Mouse (Mus musculus) lung, embryonic 15.5 days (tissue): ENCODE measurements around the gene Taf15. TPM values are rescaled to one million over a fixed set of nuclear protein-coding genes. Genes with fewer than 3 reads are reported as not detected.
A peak's percentile ranks its signal among the peaks of the same experiment; 100 is the strongest.

Experiments used
- ATAC-seq: fragments of 200-750 bp; cut with Nextera tagmentation; 2 replicates; pipeline ENCODE4 v1.8.0; 2017; ENCODE audit warnings: moderate number of reproducible peaks, borderline replicate concordance; ENCODE audit not compliant: low FRiP score, low TSS enrichment; ENCODE audit errors: extremely low read depth
- H3K27ac ChIP-seq: fragments of 300-500 bp; sonication (generic); 2 replicates; pipeline ENCODE4 v1.5.1; 2015; ENCODE audit warnings: moderate library complexity, mild to moderate bottlenecking, inconsistent platforms
- H3K27me3 ChIP-seq: fragments of 300-500 bp; sonication (generic); 2 replicates; pipeline ENCODE4 v1.6.1; 2015; ENCODE audit warnings: inconsistent platforms
- H3K36me3 ChIP-seq: fragments of 300-500 bp; sonication (generic); 2 replicates; pipeline ENCODE4 v1.6.1; 2015; ENCODE audit warnings: inconsistent platforms
- H3K4me1 ChIP-seq: fragments of 300-500 bp; sonication (generic); 2 replicates; pipeline ENCODE4 v1.6.1; 2015; ENCODE audit warnings: inconsistent platforms
- H3K4me2 ChIP-seq: fragments of 300-500 bp; sonication (generic); 2 replicates; pipeline ENCODE4 v1.6.1; 2015; ENCODE audit warnings: inconsistent platforms, mild to moderate bottlenecking, moderate library complexity
- H3K4me3 ChIP-seq: fragments of 300-500 bp; sonication (generic); 2 replicates; pipeline ENCODE4 v1.5.1; 2015; ENCODE audit warnings: mild to moderate bottlenecking, inconsistent platforms
- H3K9ac ChIP-seq: fragments of 300-500 bp; sonication (generic); 2 replicates; pipeline ENCODE4 v1.6.1; 2015; ENCODE audit warnings: inconsistent platforms
- H3K9me3 ChIP-seq: fragments of 300-500 bp; sonication (generic); 2 replicates; pipeline ENCODE4 v1.6.1; 2016; ENCODE audit warnings: inconsistent platforms
- WGBS: fragments of 180-500 bp; shearing (Covaris S2); methylation state at CpG from one replicate; pipeline ENCODE4 v1.1.7; 2015; 5-methylcytosine and 5-hydroxymethylcytosine counted together
- polyA plus RNA-seq: library from polyadenylated mRNA; unstranded; fragments of >200 nt; fragmentation: Nextera tagmentation; extraction: Ambion mirVana; gene quantifications from 2 replicates; pipeline ENCODE4 v1.2.1, GENCODE M21; 2015

The Taf15 gene
- polyA plus RNA-seq, 1 experiment from 2014 or later = 11.3 TPM

DNA sequence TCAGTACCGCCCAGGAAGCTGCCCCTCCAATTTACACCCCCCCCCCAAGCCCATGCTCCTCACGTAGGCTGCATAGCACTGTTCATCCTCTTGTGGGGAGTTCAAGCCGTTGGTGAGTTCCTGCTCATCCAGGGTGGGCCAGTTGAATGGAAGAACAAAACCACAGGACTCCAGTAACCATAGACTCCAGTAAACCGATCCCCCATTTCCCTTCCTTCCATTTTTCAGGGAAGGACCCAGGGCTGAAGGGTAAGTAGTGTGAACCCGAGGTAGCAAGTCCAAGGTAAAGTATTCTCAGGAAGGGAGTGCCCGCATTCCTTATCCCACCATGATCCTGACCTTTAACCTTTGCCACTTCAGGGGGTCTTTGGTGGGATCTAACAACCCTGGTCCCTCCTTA lies 45.5 kb downstream of the Taf15 start:
- H3K36me3 ChIP-seq = no peaks in the 10 kb centered on the region
- H3K4me3 ChIP-seq = no peak overlapping the region
- no peaks in the 10 kb centered on the region for H3K9me3 ChIP-seq
- no peaks in the 10 kb centered on the region for H3K4me1 ChIP-seq
- 71% methylated on average over 6 of the region's 6 CpGs for WGBS
- ATAC-seq = no peak
- H3K4me2 ChIP-seq = no peak overlapping the region
- no peaks in the 10 kb centered on the region for H3K27me3 ChIP-seq
- no peak overlapping the region for H3K9ac ChIP-seq
- H3K27ac ChIP-seq = no peak overlapping the region

DNA sequence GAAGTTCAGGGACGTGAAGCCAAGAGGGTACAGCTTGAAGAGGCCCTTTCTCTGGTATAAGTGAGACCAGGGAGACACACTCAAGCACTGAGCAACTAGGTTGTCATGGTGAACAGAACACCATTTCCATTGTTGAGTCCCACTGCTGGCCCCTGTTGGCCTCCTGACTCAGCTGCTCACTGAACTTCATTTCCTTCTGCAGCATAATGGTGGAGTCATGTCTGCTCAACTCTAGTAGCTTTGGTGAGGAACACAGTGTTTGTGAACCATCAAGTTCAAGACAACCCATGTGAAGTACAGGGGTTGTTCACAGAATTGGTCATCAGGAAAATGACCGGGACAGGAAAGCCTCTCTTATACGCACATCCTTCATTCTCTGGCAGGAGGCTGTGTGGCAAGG lies 49.2 kb downstream of the Taf15 start, which contains the start of gene Heatr9:
TSS of gene Heatr9 (minus strand) at position 101 of the 400 bp plus-strand sequence.
- H3K9ac ChIP-seq = no peak within 1 kb of the TSS
- no peak within 1 kb of the TSS for H3K4me2 ChIP-seq
- H3K36me3 ChIP-seq = no peaks in the 10 kb centered on the region
- ATAC-seq = no peak
- H3K27me3 ChIP-seq = no peaks in the 10 kb centered on the region
- no peak within 1 kb of the TSS for H3K27ac ChIP-seq
- WGBS = 72% methylated on average over 3 of the region's 3 CpGs
- no peaks in the 10 kb centered on the region for H3K9me3 ChIP-seq
- H3K4me1 ChIP-seq = no peaks in the 10 kb centered on the region
- H3K4me3 ChIP-seq = no peak within 1 kb of the TSS

DNA sequence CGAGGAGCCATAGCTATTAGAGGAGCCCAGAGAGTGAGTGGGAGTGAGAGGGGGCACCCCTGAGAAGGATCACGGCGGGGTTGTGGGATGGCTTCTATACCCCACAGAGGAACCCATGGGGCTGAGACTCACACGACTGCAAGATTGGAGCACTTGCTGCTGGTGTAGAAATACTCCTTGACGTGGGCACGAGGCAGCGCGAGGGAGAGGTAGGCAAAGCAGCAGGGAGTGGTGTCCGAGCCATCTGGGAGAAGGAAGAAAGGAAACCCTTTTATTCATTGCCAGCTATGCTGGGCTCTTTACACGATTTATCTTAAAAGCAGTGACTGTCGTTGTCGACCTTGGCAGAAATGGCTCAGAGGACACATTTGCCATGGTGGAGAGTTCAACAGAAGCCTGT lies 56.1 kb downstream of the Taf15 start:
- Histone ChIP-seq H3K9ac (no peak overlapping the region), H3K27ac (no peak overlapping the region), H3K27me3 (no peaks in the 10 kb centered on the region), H3K36me3 (no peaks in the 10 kb centered on the region), H3K4me1 (0 out of 2 replicates have a peak, but pooled peaks cover under 1% of the 10 kb centered on the region), H3K4me2 (no peak overlapping the region), H3K9me3 (no peaks in the 10 kb centered on the region), H3K4me3 (no peak overlapping the region)
- ATAC-seq = no peak
- 74% methylated on average over 12 of the region's 12 CpGs for WGBS

DNA sequence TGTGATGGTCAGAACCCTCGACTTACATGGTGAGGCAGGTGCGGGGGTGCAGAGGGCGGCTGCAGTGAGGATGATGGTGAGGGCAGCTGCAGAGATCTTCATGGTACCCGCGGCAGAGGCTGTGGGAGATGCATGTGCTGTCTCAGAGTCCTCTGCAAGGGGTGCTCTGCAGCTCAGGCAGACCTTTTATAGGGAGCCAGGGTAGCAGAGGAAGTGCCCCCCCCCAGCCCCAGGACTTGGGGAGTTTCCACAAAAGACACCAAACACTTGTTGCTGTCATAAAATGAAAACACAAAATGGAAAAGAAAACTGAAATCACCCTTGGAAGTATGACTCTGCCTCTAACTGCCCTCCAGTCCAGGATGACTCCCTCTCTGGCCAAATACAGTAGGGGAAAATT lies 57.5 kb downstream of the Taf15 start, which contains the start of gene Ccl5:
TSS of gene Ccl5 (minus strand) at position 159 of the 400 bp plus-strand sequence.
- Histone ChIP-seq H3K27ac (no peak within 1 kb of the TSS), H3K4me3 (no peak within 1 kb of the TSS), H3K27me3 (no peaks in the 10 kb centered on the region), H3K9ac (no peak within 1 kb of the TSS), H3K4me1 (peaks cover 9% of the 10 kb centered on the region), H3K36me3 (no peaks in the 10 kb centered on the region), H3K4me2 (no peak within 1 kb of the TSS), H3K9me3 (no peaks in the 10 kb centered on the region)
- 86% methylated on average over 5 of the region's 5 CpGs for WGBS
- ATAC-seq = no peak

DNA sequence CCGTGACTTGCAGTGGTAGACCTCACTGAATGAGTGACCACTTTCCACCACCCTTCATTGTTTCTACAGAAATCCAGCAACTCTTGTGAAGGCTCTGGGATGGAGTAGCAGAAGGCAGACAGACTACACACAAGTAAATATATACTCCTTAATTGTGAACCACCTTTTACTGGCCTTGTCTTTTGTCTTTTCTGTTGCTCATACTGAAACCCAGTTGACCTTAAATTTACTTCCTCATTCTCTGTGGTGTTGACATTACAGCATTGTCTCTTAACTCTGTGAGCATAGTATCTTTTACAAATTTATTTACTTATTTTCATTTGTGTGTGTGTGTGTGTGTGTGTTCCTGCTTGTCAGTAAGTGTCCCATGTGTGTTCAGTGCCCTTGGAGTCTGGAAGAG lies 60.3 kb downstream of the Taf15 start:
- Histone ChIP-seq H3K9ac (no peak overlapping the region), H3K4me2 (no peak overlapping the region), H3K27me3 (no peaks in the 10 kb centered on the region), H3K4me3 (no peak overlapping the region), H3K4me1 (peaks cover 9% of the 10 kb centered on the region), H3K36me3 (no peaks in the 10 kb centered on the region), H3K9me3 (no peaks in the 10 kb centered on the region), H3K27ac (no peak overlapping the region)
- WGBS = 81% methylated on average over 1 of the region's 1 CpGs
- ATAC-seq = no peak

DNA sequence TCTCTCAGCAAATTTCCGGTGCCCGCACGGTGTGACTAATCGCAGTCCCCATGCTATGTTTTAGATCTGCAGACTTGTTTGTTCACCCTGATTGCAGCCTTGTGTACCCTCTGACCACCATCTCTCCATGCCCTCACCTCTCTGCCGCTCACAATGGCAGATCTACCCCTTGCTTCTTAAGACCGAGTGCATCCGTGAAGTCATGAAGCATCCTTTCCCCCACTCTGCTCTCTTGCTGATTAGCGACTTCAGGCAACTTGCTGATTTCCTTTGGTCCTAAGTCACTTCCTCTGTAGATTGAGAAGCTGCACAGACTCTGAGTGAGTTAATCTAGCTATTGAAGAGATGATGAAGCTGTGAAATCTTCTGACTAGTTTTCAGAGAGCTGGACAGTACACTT lies 61.3 kb downstream of the Taf15 start:
- peaks cover 9% of the 10 kb centered on the region for H3K4me1 ChIP-seq
- ATAC-seq = no peak
- H3K9me3 ChIP-seq = no peaks in the 10 kb centered on the region
- H3K27me3 ChIP-seq = no peaks in the 10 kb centered on the region
- H3K27ac ChIP-seq = 0 out of 2 replicates have a peak overlapping the region, but pooled peaks have one; percentile 6
- peak overlapping the region; percentile 35 for H3K4me2 ChIP-seq
- H3K36me3 ChIP-seq = no peaks in the 10 kb centered on the region
- WGBS = 72% methylated on average over 8 of the region's 8 CpGs
- no peak overlapping the region for H3K9ac ChIP-seq
- H3K4me3 ChIP-seq = 0 out of 2 replicates have a peak overlapping the region, but pooled peaks have one; percentile 6

DNA sequence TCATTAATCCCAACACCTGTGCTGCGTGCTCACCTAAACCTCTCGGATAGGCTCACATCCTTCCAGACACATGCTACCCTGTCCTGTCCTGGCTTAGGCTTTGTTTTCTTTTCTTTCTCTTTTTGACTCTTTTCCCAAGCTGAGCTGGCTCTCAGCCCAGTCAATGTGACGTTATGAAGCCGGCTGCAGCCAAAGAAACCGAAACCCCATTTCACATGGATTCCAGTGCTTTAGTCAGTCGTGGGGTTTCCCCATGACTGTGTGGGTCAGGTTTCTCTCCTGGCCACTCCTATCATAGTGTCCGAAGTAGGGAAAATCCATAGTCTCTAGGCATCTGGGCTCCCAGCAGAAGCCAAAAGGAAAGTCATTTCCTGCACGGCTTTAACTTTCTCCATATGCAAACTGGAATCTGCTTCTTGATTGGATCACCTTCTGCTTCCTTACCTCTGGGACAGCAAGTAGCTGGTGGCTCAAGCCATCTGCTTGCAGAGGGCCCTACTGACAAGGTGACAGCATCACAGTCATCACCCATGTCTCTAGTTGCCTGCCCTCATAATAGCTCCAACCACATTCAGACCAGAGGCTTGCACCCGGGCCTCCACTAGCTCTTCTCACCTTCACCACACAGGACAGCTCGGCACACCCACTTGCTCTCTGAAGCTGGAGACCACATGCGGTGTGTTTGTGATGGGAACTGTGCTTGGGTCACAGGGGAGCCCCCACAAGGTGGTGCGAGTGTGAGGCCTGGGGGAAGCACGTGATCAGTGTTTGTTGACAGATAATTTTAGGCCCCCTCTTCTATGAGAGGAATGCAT lies 61.9 kb downstream of the Taf15 start:
- Histone ChIP-seq H3K9ac (no peak overlapping the region), H3K9me3 (no peaks in the 10 kb centered on the region), H3K4me3 (peak overlapping the region; percentile 6), H3K4me1 (peaks cover 9% of the 10 kb centered on the region), H3K27ac (0 out of 2 replicates have a peak overlapping the region, but pooled peaks have one; percentile 6), H3K27me3 (no peaks in the 10 kb centered on the region), H3K4me2 (peak overlapping the region; percentile 35), H3K36me3 (no peaks in the 10 kb centered on the region)
- ATAC-seq = peak; percentile 83
- 27% methylated on average over 13 of the region's 13 CpGs for WGBS

DNA sequence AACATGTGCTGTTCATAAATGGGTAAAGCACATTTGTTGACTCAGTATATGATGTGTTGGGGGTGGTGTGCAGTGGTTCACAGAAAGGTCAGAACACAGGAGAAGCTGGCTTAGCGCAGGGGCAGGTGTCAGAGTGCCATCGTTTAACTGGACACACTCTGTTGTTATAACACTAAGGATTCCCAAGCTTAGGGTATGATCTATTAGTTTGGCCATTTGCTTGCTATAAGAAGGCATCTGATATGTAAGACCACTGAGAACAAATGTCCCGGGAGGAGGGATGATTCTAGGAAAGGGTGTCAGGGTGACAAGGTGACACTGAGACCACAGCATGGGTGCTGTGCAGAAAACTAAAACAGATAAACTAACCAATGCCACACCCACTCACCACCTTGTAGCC lies 63.9 kb downstream of the Taf15 start:
- Histone ChIP-seq H3K4me2 (no peak overlapping the region), H3K4me1 (peaks cover 9% of the 10 kb centered on the region), H3K4me3 (no peak overlapping the region), H3K9ac (no peak overlapping the region), H3K36me3 (no peaks in the 10 kb centered on the region), H3K9me3 (no peaks in the 10 kb centered on the region), H3K27ac (no peak overlapping the region), H3K27me3 (no peaks in the 10 kb centered on the region)
- WGBS = 53% methylated on average over 3 of the region's 3 CpGs
- ATAC-seq = no peak

DNA sequence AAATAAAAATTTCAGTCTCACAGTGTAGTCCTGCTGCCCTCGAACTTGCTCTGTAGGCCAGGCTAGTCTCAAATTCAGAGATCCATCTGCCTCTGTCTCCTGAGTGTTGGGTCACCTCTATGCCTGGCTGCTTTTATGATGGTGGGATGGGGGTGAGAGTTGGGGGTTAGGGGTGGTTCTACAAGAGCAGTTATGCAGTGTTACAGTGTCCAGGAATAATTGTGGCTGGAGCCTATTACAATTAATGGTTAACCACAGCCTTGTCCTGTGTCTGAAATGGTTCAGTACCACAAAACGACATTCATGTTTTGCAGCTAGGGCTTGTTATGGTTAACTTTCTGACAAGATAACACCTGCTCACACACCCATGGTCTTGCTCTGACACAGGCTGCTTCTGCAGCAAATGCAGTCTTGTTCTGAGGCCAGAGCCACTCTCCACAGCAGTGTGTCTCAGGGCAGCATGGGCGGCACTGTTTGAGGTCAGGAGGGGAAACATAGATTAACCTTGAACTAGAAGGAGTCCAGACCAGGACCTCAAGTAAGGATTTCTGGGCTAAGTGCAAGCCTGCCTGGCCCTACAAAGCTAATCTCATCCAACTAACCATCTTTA lies 65.9 kb downstream of the Taf15 start:
- Histone ChIP-seq H3K9ac (no peak overlapping the region), H3K27me3 (no peaks in the 10 kb centered on the region), H3K4me2 (no peak overlapping the region), H3K36me3 (no peaks in the 10 kb centered on the region), H3K4me3 (no peak overlapping the region), H3K9me3 (no peaks in the 10 kb centered on the region), H3K27ac (no peak overlapping the region), H3K4me1 (peaks cover 9% of the 10 kb centered on the region)
- ATAC-seq = no peak
- WGBS = 55% methylated on average over 3 of the region's 3 CpGs

DNA sequence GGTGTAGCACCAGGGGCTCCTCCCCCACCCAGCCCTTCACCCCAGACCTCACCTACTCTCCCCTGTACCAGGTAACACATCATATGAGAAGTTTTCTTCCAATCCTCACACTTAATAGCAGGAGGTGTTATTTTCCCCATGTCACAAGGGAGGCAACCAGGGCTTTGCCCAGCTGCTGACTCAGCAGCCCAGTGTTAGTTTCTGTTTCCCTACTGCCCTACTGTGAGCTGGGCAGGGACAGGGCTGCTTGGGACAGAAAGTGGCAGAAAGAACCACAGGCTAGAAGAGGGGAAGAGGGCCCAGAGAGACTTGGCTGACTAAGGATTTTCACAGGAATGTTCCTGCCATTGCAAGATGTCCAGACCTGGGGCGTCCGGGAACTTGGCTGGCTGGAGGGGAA lies 68.0 kb downstream of the Taf15 start:
- H3K4me1 ChIP-seq = no peaks in the 10 kb centered on the region
- H3K27ac ChIP-seq = no peak overlapping the region
- H3K27me3 ChIP-seq = no peaks in the 10 kb centered on the region
- H3K36me3 ChIP-seq = no peaks in the 10 kb centered on the region
- no peak for ATAC-seq
- WGBS = 65% methylated on average over 2 of the region's 2 CpGs
- no peaks in the 10 kb centered on the region for H3K9me3 ChIP-seq
- no peak overlapping the region for H3K9ac ChIP-seq
- H3K4me3 ChIP-seq = no peak overlapping the region
- no peak overlapping the region for H3K4me2 ChIP-seq

DNA sequence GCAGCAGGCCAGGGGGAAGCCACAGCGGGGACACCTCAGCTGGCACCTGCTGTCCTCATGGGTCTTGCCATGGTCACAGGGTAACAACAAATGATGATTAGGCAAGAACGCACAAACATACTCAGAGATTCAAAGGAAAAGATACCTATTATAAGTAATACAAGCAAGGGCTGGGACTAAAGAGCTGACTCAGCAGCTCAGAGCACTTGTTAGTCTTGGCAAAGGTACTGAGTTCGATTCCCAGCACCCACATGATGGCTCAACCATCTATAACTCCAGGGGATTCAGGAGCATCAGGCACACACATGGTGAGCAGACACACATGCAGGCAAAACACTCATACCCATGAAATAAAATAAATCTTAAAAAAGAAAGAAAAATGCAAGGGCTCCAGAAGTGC lies 68.5 kb downstream of the Taf15 start:
- H3K36me3 ChIP-seq = no peaks in the 10 kb centered on the region
- WGBS = 79% methylated on average over 3 of the region's 3 CpGs
- no peak overlapping the region for H3K4me3 ChIP-seq
- no peak for ATAC-seq
- no peak overlapping the region for H3K9ac ChIP-seq
- no peaks in the 10 kb centered on the region for H3K4me1 ChIP-seq
- no peak overlapping the region for H3K4me2 ChIP-seq
- H3K27me3 ChIP-seq = no peaks in the 10 kb centered on the region
- no peaks in the 10 kb centered on the region for H3K9me3 ChIP-seq
- H3K27ac ChIP-seq = no peak overlapping the region

DNA sequence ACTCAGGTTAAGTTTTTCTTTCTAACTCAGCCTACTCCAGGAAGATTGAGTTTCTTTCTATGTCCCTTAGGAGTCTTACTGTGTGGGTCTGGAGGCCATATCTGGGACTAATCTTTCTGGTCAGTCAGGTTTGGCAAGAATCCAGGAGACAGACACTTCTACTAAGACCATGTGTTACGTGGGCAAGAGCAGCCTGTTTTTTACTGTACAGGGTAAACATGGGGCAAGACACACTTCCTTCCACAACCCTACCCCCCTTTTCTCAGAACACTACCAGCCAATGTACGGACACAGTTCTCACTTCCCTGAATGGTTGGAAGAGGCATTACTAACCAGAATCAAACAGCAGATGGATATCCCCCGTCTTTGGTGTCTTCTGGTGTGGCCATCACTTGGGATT lies 71.3 kb downstream of the Taf15 start:
- H3K27ac ChIP-seq = no peak overlapping the region
- ATAC-seq = no peak

More for the DNA sequence above, 71.3 kb downstream of the Taf15 start:
- no peak overlapping the region for H3K9ac ChIP-seq
- no peaks in the 10 kb centered on the region for H3K27me3 ChIP-seq
- no peaks in the 10 kb centered on the region for H3K36me3 ChIP-seq
- H3K4me1 ChIP-seq = no peaks in the 10 kb centered on the region
- WGBS = 47% methylated on average over 3 of the region's 3 CpGs
- no peak overlapping the region for H3K4me3 ChIP-seq
- no peaks in the 10 kb centered on the region for H3K9me3 ChIP-seq
- H3K4me2 ChIP-seq = no peak overlapping the region
